13 mouse cellular contexts compared by ENCODE assay signal in the genomic region with DNA sequence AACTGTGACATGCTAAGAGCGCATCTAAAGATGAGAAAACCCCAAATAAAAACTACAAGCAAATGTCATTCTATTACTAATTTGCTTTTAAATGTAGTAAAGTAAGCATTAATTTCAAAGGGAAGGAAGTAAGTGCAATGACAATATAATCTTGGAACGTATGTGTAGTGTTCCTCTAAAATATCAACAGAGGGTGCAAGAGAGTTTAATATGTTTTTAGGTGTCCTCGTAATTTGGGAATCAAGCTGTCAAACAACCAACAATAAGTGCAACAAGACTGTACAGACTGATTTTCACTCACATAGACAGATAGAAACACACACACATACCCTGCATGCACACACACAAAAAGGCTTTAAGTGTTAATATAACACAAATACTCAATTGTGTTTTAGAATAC.
DNase-seq lines count a peak whose midpoint lies in the region; ATAC-seq and TF ChIP-seq lines count a peak whose summit lies in the region.
"Had no signal": no experiment of that assay in that cellular context is flagged by ENCODE, and none has a peak within 500 bp of the region (broad histone marks: within the 10 kb centered on the region; RNA-seq: fewer than 3 reads in every experiment).

No protein-coding gene starts in this region.

- no peak overlapping the region for H3K4me3 ChIP-seq in kidney, postnatal 0 days (replicated peaks; ENCODE audit: low read depth, low read length)
- H3K4me3 ChIP-seq in forebrain, postnatal 0 days (ENCODE audit: low read depth, low read length), result no peak overlapping the region
- H3K4me3 ChIP-seq: embryonic facial prominence, embryonic 13.5 days; liver, embryonic 15.5 days; megakaryocyte, embryonic 14.5 days had no signal

- no peaks in the 10 kb centered on the region for H3K4me1 ChIP-seq in kidney, postnatal 0 days (replicated peaks; ENCODE audit: insufficient read depth, low read length)
- H3K4me1 ChIP-seq in forebrain, postnatal 0 days (ENCODE audit: insufficient read depth), result no peaks in the 10 kb centered on the region
- H3K4me1 ChIP-seq: embryonic facial prominence, embryonic 13.5 days; liver, embryonic 15.5 days had no signal

- no peak overlapping the region for H3K27ac ChIP-seq in kidney, postnatal 0 days
- H3K27ac ChIP-seq in forebrain, postnatal 0 days (ENCODE audit: low read depth, low read length), result no peak overlapping the region
- H3K27ac ChIP-seq: embryonic facial prominence, embryonic 13.5 days; liver, embryonic 15.5 days had no signal

- TF ChIP-seq CTCF in kidney, postnatal 0 days (IDR thresholded peaks at IDR 0.05; ENCODE audit: low read depth), result peak; percentile 56
- peak; percentile 60 for TF ChIP-seq CTCF in forebrain, postnatal 0 days (IDR thresholded peaks at IDR 0.05; ENCODE audit: low read depth)

- no peaks in the 10 kb centered on the region for H3K9me3 ChIP-seq in kidney, postnatal 0 days (replicated peaks; ENCODE audit: low read length)
- H3K9me3 ChIP-seq in forebrain, postnatal 0 days (ENCODE audit: low read length), result no peaks in the 10 kb centered on the region
- H3K9me3 ChIP-seq: embryonic facial prominence, embryonic 13.5 days; liver, embryonic 15.5 days; megakaryocyte, embryonic 14.5 days had no signal

- H3K4me2 ChIP-seq in kidney, postnatal 0 days (ENCODE audit: low read length), result no peak overlapping the region
- no peak overlapping the region for H3K4me2 ChIP-seq in forebrain, postnatal 0 days (ENCODE audit: low read depth)
- H3K4me2 ChIP-seq: embryonic facial prominence, embryonic 13.5 days; liver, embryonic 15.5 days had no signal

- no peak for ATAC-seq in kidney, postnatal 0 days (replicated peaks; ENCODE audit: low FRiP score, low read depth)
- no peak; the same call in 1 of the 2 replicates for ATAC-seq in forebrain, postnatal 0 days

- H3K36me3 ChIP-seq in kidney, postnatal 0 days (ENCODE audit: insufficient read depth, low read length), result no peaks in the 10 kb centered on the region
- no peaks in the 10 kb centered on the region for H3K36me3 ChIP-seq in forebrain, postnatal 0 days (ENCODE audit: insufficient read depth)
- H3K36me3 ChIP-seq: embryonic facial prominence, embryonic 13.5 days; liver, embryonic 15.5 days had no signal

- WGBS in kidney, postnatal 0 days, result 65% methylated on average over 3 of the region's 3 CpGs
- WGBS in forebrain, postnatal 0 days, result 48% methylated on average over 3 of the region's 3 CpGs

- no peak overlapping the region for H3K9ac ChIP-seq in kidney, postnatal 0 days (ENCODE audit: low read depth, low read length)
- H3K9ac ChIP-seq in forebrain, postnatal 0 days, result no peak overlapping the region
- H3K9ac ChIP-seq: embryonic facial prominence, embryonic 13.5 days; liver, embryonic 15.5 days had no signal

- DNase-seq in kidney, postnatal 0 days (ENCODE audit: low spot score), result peak; percentile 72
- no peak for DNase-seq in kidney, postnatal 10 days
- peak; percentile 79 for DNase-seq in 416B (ENCODE audit: low read depth)
- peak; percentile 36 for DNase-seq in A20 (ENCODE audit: low read depth, low spot score)
- peak; percentile 13 for DNase-seq in forebrain, postnatal 0 days
- no peak for DNase-seq in cerebellum, adult 8-10 months
- DNase-seq in kidney, adult 8-10 months, result no peak
- DNase-seq in ovary, postnatal 36 days (ENCODE audit: low spot score), result no peak
- DNase-seq: heart, postnatal 4 days; kidney, adult 11 months had no signal

- H3K27me3 ChIP-seq in kidney, postnatal 0 days (ENCODE audit: insufficient read depth, low read length), result no peaks in the 10 kb centered on the region
- no peaks in the 10 kb centered on the region for H3K27me3 ChIP-seq in forebrain, postnatal 0 days (ENCODE audit: insufficient read depth, low read length)
- H3K27me3 ChIP-seq: embryonic facial prominence, embryonic 13.5 days; liver, embryonic 15.5 days; megakaryocyte, embryonic 14.5 days had no signal

Comparison
In these comparisons a context has a peak if more than half of its experiments do, and no peak if none do; other contexts are left out.
1. DNase-seq: peak in kidney, postnatal 0 days (single experiment), 416B (single experiment), A20 (single experiment) and forebrain, postnatal 0 days (single experiment); none in kidney, postnatal 10 days (single experiment), cerebellum, adult 8-10 months (single experiment), kidney, adult 8-10 months (0 of 2) and ovary, postnatal 36 days (single experiment).